Mouse (Mus musculus) MEL-GATA-1-ER (cell line): ENCODE measurements around the gene Odf2.
A peak's percentile ranks its signal among the peaks of the same experiment; 100 is the strongest.
"Not testable (repeated sequence)": the region's sequence is repeated elsewhere in the genome, so short reads cannot be mapped to it uniquely, and the experiment has no call there.

Experiments used
- DNase-seq: peaks from one replicate; pipeline ENCODE4 v3.0.0-alpha.2; 2012; ENCODE audit warnings: low read depth; ENCODE audit errors: extremely low read depth

Gene Odf2

GRCm38 (mm10) chr2:29868949-29869645, 19.9 kb upstream of the Odf2 start, which contains the start of gene Cercam:
Cercam (plus strand) TSS chr2:29869164.
- peak; percentile 74 for DNase-seq

GRCm38 (mm10) chr2:29869646-29870451, 19.2 kb upstream of the Odf2 start:
- peak; percentile 88 for DNase-seq

GRCm38 (mm10) chr2:29872581-29873295, 16.3 kb upstream of the Odf2 start:
- DNase-seq: no peak

- no peak for DNase-seq
These were observed 15.2 kb upstream of the Odf2 start for GRCm38 (mm10) chr2:29873801-29874200.

GRCm38 (mm10) chr2:29878061-29878460, 11.0 kb upstream of the Odf2 start:
- no peak for DNase-seq

GRCm38 (mm10) chr2:29879191-29879590, 9.8 kb upstream of the Odf2 start:
- DNase-seq: no peak

- no peak for DNase-seq
These were observed 8.8 kb upstream of the Odf2 start for GRCm38 (mm10) chr2:29879964-29880830.

GRCm38 (mm10) chr2:29886659-29887292, 2.2 kb upstream of the Odf2 start:
- not testable (repeated sequence) for DNase-seq

GRCm38 (mm10) chr2:29889991-29890833, 1.2 kb downstream of the Odf2 start:
- peak; percentile 77 for DNase-seq

GRCm38 (mm10) chr2:29891773-29892172, 2.8 kb downstream of the Odf2 start:
- DNase-seq: no peak

- no peak for DNase-seq
These were observed 7.0 kb downstream of the Odf2 start for GRCm38 (mm10) chr2:29896071-29896470.

- DNase-seq: no peak
These were observed 8.3 kb downstream of the Odf2 start for GRCm38 (mm10) chr2:29897366-29897765.

GRCm38 (mm10) chr2:29898081-29898480, 9.1 kb downstream of the Odf2 start:
- DNase-seq: no peak

- DNase-seq: no peak
These were observed 13.2 kb downstream of the Odf2 start for GRCm38 (mm10) chr2:29902194-29902593.

- not testable (repeated sequence) for DNase-seq
These were observed 19.1 kb downstream of the Odf2 start for GRCm38 (mm10) chr2:29908171-29908570.

GRCm38 (mm10) chr2:29910042-29910441, 21.0 kb downstream of the Odf2 start:
- peak; percentile 23 for DNase-seq

GRCm38 (mm10) chr2:29917621-29918020, 28.6 kb downstream of the Odf2 start:
- no peak for DNase-seq

GRCm38 (mm10) chr2:29922011-29922410, 33.0 kb downstream of the Odf2 start:
- DNase-seq: no peak

GRCm38 (mm10) chr2:29926542-29926941, 37.5 kb downstream of the Odf2 start:
- no peak for DNase-seq

GRCm38 (mm10) chr2:29930506-29930905, 41.5 kb downstream of the Odf2 start:
- no peak for DNase-seq
